Mouse (Mus musculus) 416B (cell line): ENCODE measurements around the gene Hoxd4.

Experiments
- DNase-seq: peaks from one replicate; pipeline ENCODE4 v3.0.0; 2011; ENCODE audit warnings: low read depth

The Hoxd4 gene

GRCm38 (mm10) chr2:74711721-74712621 lies at the start of gene Hoxd4, which contains the start of gene Hoxd3:
Hoxd4 (plus strand) TSS chr2:74711929.
Hoxd3 (plus strand) TSS chr2:74711927.
- DNase-seq, result no peak

- peak; percentile 76 for DNase-seq
Observed at GRCm38 (mm10) chr2:74663291-74663925, 48.3 kb upstream of the Hoxd4 start.

DNA sequence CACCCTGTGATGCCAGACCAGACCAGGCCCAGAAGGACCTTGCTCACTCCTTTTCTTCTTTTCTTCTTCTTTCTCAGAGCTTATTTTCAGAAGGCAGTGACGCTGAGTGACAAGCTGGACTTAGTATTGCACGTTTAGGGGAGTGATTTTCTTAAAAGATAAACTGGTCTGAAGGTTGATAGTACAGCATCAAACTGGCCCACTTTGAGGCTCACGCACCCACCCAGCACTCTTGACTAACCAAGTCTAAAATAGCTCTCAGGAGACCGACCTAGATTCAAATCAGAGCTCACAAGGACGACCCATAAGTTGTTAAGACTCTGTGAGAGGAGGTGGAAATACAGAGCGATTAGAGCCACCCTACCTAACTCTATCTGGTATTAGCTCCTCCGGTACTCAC lies 45.3 kb upstream of the Hoxd4 start:
- DNase-seq, result no peak

- no peak for DNase-seq
Observed at GRCm38 (mm10) chr2:74667191-74667841, 44.4 kb upstream of the Hoxd4 start.

DNA sequence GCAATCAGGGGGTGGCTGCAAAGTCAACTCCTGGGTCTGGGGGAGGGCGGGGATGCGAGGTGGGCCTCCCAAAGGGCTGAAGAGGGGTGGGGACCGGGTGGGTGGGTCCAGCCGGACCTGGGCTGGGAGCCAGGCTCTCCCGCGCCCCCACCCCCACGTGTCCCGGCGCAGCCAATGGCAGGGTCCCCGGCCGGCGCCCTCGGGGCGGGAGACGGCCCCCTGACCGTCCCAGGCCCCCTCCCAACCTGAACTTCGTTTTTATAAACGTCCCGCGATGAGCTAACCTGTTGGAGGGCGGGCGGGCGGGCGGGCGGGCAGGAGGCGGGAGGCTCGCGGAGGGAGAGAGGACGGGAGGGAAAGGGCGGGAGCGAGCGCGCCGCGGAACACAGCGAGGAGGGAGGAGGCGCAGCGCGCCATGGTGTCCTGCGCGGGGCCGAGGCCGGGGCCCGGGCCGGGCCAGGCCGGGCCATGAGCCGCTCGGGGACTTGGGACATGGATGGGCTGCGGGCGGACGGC lies 43.8 kb upstream of the Hoxd4 start, which contains the start of gene Hoxd13:
Gene Hoxd13, plus strand, starts transcription at position 469 of the 516 bp plus-strand sequence.
- no peak for DNase-seq

DNA sequence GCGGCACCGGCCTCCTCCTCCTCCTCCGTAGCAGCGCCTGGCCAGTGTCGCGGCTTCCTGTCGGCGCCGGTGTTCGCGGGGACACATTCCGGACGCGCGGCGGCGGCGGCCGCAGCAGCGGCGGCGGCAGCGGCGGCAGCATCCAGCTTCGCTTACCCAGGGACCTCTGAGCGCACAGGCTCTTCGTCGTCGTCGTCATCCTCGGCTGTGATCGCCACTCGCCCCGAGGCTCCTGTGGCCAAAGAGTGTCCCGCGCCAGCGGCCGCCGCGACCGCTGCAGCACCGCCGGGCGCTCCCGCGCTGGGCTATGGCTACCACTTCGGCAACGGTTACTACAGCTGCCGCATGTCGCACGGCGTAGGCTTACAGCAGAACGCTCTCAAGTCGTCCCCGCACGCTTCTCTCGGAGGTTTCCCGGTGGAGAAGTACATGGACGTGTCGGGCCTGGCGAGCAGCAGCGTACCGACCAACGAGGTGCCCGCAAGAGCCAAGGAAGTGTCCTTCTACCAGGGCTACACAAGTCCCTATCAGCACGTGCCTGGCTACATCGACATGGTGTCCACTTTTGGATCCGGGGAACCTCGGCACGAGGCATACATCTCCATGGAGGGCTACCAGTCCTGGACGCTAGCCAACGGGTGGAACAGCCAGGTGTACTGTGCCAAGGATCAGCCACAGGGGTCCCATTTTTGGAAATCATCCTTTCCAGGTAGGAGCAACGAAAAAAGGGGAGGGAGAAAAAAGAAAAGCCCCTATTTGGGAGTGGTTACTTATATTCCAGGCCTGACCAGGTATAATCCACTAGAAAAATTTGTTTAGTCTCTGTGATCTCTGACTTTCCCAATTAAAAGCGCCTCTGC lies 43.1 kb upstream of the Hoxd4 start:
- DNase-seq, result no peak

- no peak for DNase-seq
Observed at GRCm38 (mm10) chr2:74669230-74669578, 42.5 kb upstream of the Hoxd4 start.

- no peak for DNase-seq
Observed at GRCm38 (mm10) chr2:74669650-74670235, 42.0 kb upstream of the Hoxd4 start.

DNA sequence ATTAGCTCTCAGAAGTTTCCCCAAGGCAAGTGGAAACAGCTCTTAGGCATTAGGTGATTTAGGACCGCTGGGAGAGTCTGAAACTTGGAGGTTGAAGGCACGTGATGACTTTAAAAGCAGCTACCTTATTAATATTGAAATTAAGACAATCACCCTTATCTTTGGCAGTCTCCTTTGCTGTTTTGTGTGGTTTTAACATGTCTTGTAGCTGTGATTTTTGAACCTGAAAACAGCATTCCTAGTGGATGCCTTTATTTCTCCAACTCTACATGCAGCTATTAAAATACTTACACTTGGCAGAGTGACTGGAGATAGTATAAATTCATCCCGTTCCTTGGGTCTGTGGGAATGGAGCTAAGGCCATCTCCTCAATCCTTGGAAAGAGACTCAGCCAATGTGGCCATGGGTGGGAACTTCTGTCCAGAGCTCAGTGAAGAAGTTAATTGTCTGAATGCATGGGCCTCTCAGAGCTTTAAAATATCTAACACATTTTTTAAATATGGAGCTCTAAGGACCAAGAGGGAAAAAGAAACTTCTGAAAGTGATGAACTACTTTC lies 41.0 kb upstream of the Hoxd4 start:
- no peak for DNase-seq

DNA sequence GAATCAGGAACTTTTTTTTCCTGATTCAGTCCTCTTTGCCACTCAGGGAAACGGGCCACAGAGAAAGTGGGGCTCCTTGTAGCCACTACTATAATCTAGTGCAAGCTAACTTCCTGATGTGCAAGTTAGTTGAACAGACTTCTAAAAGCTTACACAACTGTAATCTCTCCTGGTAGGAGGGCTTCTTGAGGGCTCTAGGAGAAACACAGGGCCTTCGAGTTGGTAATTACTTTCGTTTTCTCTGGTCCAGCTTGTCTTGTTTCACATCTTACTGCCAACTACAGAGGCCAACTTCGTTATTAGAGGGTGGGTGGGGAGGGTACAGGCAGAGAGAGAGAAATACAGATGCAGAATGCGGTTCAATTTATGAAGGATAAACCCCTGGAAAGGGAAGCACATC lies 39.9 kb upstream of the Hoxd4 start:
- peak; percentile 73 for DNase-seq

- DNase-seq, result peak; percentile 83
Observed at GRCm38 (mm10) chr2:74672481-74673362, 39.0 kb upstream of the Hoxd4 start.

DNA sequence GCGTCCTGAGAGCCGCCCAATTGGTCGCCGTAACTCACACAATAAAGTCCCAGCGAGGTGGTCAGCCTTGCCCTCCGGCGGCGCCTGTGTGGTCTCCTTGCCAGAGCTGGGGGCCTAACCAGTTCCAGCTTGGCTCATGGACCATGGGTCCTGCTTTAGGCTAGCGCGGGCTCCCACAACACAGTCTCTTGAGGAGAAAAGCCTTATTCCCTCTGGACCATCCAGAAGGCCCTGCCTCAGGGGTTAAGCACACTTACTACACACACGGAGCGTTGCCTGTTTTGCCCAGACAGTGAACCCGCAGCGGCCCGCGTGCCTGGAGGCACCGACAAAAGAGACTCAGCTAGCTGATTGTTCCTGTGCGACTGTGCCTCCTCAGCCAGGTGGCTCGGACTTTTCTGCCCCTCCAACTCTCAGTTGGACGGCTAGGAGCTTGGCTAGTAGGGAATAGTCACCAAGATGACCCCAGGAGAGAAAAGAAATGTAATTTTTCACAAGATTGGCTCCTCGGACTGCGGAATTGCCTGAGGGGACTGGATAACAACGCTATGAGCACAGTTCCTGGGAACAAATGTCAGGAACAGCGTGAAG lies 37.8 kb upstream of the Hoxd4 start:
- no peak for DNase-seq

GRCm38 (mm10) chr2:74674881-74675665 lies 36.7 kb upstream of the Hoxd4 start, which contains the start of gene Hoxd12:
Hoxd12 (plus strand) TSS chr2:74675013.
- DNase-seq, result no peak

GRCm38 (mm10) chr2:74675666-74676282 lies 36.0 kb upstream of the Hoxd4 start:
- no peak for DNase-seq

GRCm38 (mm10) chr2:74676376-74677052 lies 35.2 kb upstream of the Hoxd4 start:
- no peak for DNase-seq

DNA sequence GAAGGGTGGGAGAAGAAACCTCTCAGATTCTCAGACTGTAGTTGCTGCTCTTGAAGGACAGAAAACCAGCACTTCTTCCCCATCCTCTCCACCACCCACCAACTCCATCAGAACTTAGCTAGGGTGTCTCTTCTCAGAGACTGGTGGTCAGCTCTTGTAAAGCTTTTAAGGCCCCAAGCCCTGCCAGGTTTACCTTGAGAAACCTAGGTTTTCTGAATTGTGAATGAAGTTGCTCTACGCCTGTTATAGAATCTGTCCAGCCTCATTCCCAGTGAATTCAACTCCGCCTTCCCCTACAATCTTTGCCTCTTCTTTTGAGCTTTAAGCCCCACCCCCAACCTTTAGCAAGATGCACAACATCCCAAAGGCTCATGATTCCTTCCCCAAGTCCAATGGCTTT lies 34.6 kb upstream of the Hoxd4 start:
- DNase-seq, result no peak

DNA sequence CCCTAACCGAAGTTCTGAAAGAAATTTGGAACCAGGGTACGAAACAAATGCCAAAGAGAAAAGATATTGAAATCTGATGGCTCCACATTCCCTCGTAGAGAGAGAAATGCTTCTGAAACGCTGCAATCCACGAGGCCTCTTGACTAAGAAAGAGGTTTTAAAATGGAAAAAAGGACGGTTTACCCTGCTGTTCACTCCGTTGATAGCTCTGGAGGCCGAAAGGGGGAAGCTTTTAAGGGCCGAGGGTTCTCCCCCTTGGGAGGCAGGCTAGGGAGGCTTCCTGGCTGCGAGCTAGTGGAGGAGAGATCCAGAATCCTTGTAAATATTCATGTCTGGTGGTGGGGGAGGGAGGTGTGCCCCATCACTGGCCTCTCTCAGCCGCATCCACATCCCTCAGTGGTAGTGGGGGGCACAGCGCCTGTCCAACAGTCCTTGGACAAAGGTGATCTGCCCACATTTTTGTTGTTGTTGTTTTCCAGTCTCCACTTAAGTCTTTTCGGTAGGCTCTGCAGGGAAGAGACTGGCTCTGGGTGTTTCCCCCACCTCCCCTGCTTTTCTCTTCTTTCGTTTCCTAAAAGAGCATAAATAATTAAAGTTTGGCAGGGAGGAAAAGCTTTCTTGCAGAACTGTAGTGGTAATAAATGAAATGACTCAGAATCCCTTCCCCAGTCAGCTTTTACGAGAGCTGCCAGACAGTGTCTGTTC lies 32.7 kb upstream of the Hoxd4 start, which contains the start of gene Hoxd11:
Gene Hoxd11, plus strand, starts transcription at position 667 of the 705 bp plus-strand sequence.
- no peak for DNase-seq
